Mouse (Mus musculus) hematopoietic stem cell, adult 5-6 weeks (primary cell): ENCODE measurements around the gene Zdhhc15. TPM values are rescaled to one million over a fixed set of nuclear protein-coding genes. Genes with fewer than 3 reads are reported as not detected.
"Not testable (repeated sequence)": the region's sequence is repeated elsewhere in the genome, so short reads cannot be mapped to it uniquely, and the experiment has no call there.

ENCODE experiments used
- ATAC-seq, 2 experiments: fragments of 125-278 bp in 1 of 2; replicated peaks in 1 of 2; 2 replicates each; pipeline ENCODE4 v1.8.0; 2016 to 2017; ENCODE audit warnings: inconsistent platforms in 2 of 2, mild to moderate bottlenecking in 2 of 2, moderate number of reproducible peaks in 2 of 2, low read depth in 1 of 2, moderate TSS enrichment in 1 of 2; ENCODE audit not compliant: low FRiP score in 2 of 2, poor library complexity in 2 of 2, severe bottlenecking in 2 of 2, insufficient read depth in 1 of 2, low TSS enrichment in 1 of 2
- total RNA-seq: library from RNA; stranded (forward); fragments of 172-1452, 232-1000 nt; gene quantifications from 2 replicates; pipeline ENCODE4 v1.2.3, GENCODE M21; 2017

Gene Zdhhc15
- 6.8 and 9.1 TPM in 2 replicates for total RNA-seq

DNA sequence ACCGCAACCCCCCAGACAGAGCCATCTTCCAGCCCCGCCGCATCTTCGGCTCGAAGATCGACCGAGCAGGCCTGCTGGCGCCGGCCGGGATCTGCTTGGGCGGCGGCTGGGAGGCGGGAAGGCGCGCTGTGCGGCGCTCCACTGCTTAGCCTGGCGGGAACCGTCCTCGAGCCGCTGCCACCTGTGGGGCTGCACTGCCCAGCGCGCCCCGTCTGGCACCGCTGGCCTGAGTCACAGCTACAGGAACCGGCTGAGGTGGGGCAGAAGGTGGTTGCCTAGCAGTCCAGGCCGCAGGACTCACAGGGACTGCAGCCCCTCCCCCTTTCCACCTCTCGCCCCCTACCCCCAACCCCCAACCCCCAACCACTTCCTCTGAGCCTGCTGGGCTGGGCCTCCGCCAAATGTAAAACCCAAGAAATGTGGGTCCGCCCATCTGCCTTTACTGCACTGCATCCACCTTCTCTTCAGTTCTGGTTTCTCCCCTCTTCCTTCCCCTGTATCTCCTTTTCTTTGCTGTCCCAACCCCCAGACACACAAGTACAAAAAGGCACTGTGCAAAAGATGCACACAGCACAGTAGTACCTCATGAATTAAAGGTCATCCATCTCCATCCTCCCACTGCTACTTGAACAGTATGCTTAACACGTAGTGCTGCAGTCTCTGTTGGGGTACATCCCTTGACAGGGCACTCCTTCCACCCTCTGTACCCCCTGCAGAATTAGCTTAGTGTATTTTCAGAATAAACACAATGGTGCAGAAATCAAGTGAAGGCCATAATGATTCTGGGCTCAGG lies at the start of gene Zdhhc15:
TSS of gene Zdhhc15 (minus strand) at position 308 of the 793 bp plus-strand sequence.
- peak; percentile 93 to 97 for ATAC-seq

DNA sequence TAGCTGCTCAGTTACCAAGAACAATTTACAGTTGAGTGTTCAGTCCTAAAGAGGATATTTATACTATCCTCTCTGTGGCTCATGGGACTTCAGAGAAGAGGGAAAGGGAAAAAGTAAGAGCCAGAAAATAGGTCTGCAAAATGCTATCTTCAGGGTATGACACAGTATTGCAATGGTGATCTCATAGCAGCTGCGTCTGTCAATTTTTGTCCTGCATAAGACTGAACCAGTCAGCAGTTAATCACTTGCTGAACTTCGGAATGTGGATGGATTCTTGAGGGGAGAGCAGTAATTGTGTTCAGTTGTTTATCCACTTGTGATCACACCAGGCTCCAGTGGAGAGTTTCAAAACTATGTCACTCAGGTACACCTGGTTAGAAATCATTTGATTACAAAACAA lies 37.1 kb upstream of the Zdhhc15 start:
- no peak for ATAC-seq

DNA sequence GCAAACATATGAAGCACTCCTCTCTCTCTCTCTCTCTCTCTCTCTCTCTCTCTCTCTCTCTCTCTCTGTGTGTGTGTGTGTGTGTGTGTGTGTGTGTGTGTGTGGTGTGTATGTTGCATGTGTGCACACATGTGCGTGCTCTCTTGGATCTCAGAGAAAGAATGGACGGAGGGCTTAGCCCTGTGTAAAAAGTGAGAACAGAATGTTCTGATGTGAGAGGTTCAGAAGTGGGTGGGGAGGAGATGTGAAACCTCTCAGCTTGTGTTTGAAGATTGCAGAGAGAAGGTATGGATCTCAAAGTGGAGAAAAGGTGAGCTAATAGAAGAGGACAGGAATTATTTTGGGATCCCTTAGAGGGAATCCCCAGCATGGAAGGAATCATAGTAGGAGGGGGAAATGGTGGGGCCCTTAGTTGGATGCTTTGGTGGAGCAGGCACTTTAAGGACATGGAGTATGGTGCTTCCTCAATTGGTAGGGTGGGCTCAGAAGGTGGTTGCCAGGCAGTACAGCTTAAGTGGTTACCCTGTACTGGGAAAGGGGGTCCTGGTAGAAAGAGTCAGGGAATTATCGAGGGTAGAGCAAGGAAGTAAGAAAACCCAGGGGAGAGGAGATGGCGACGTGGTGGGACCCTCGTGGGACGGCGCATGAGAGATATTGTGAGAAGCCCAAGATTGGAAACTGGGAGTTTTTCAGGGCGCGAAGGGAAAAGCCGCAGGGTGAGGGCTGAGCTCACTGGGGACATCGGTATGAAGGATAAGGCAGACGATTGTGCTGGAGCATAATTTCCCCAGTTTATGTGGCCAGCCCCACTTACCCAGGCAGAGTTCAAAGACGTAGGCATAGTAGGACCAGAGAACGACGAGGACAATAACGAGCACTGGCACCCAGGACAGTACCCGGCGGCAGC lies 761 bp downstream of the Zdhhc15 start:
- no peak for ATAC-seq

DNA sequence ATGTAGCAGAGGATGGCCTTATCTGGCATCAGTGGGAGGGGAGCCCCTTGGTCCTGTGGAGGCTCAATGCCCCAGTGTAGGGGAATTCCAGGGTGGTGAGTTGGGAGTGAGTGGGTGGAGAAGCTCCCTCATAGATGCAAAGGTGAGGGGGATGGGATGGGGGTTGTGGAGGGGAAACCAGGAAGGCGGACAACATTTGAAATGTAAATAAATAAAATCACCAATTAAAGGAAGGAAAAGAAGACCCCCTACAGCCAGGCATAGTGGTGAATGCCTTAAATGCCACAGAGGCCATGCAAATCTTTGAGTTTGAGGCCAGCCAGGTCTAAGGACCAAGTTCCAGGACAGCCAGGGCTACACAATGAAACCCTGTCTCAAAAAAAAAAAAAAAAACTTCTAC lies 13.9 kb downstream of the Zdhhc15 start:
- no peak for ATAC-seq

DNA sequence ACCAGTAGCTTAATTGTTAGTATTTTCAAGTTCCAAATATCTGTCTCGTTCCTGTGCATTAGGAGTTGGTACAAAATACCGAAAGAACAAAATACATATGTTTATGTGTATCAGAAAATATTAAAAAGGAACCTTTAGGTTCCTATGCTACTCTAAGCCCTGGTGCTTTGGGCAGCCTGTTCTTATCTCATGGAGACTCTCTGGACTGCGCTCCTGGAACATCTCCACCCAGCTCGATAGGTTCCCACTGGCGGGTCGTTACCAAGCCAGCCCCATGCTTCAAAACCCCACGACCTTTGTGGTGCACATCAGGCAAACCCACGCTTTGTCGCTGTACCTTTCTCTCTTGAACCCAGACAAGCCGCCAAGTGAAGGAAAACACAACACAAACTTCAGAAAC lies 58.3 kb downstream of the Zdhhc15 start:
- ATAC-seq: no peak

DNA sequence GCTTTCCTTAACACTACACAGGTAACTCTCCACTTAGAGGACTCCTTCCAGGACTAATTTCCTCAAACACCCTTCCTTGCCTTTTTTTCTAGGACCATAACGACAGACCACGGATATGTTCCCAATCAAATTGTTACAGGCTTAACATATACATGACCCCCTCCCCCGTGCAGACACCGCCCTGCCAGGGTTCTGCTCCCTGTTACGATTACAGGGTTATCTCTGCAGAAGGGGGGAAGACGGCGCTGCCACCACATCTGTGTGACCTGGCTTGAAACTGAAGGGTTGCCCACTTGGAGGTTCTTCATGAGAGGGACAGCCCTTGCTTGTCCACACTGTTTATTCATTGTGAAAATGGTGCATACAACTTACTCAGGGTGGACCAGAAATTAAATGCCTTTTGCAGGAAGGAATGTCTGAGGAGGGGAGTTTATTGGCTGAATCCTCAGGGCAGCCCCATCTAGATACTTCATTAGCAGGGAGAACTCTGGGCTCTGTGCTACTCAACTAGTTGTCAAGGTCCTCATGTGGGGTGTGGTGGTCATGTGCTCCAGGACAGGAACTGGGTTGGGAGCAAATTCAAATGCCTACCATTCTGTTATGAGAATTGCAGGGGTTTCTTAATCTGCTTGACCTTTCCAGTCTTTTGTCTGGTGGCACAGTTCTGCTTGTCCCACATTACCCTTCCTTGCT lies 67.0 kb downstream of the Zdhhc15 start:
- ATAC-seq: not testable (repeated sequence)

DNA sequence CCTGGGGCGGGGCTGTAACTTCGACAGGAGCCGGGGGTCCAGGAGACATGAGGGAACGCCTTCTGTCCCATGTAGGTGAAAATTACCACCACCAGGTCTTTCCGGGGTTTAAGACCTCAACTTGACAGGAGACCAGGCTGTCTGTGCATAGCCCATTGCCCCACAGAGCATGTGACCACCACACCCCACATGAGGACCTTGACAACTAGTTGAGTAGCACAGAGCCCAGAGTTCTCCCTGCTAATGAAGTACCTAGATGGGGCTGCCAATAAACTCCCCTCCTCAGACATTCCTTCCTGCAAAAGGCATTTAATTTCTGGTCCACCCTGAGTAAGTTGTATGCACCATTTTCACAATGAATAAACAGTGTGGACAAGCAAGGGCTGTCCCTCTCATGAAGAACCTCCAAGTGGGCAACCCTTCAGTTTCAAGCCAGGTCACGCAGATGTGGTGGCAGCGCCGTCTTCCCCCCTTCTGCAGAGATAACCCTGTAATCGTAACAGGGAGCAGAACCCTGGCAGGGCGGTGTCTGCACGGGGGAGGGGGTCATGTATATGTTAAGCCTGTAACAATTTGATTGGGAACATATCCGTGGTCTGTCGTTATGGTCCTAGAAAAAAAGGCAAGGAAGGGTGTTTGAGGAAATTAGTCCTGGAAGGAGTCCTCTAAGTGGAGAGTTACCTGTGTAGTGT lies 68.5 kb downstream of the Zdhhc15 start:
- not testable (repeated sequence) for ATAC-seq

DNA sequence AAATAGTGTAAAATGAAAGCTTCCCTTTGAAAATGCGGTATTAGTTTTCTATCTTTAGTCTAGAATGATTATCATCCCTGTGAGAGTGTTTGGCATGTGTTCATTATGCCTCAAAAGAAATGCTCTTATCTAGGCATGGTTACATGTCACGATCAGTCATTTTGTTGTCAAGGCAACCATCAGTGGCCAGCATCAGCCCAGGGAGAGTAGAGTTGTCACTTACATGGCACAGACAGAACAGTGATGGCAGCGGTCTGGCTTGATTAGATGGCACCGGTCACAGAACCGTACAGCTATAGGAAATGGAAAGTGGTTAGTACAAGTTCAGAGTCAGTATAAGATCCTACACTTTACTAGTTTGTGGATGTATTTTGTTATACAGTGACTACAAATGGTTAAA lies 96.9 kb downstream of the Zdhhc15 start:
- no peak for ATAC-seq

DNA sequence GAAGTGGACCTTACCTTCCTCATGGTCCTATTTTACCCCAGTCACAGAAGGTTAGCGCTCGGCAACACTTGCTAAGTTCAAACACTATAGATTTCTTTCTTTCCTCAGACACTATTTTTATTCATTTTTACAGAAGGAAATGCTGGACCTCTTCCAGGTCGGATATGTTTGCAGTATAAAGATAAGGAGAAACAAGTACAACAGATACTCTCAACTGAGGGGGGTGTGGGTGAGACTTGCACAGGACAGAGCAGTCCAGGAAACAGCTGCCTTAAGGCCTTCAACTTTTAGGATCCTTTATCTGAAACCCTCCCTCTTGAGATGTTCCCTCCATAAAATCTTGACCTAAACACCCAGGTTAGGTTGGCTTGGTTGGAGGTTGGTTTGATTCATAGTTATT lies 103.4 kb downstream of the Zdhhc15 start:
- peak; percentile 81 to 82 for ATAC-seq

DNA sequence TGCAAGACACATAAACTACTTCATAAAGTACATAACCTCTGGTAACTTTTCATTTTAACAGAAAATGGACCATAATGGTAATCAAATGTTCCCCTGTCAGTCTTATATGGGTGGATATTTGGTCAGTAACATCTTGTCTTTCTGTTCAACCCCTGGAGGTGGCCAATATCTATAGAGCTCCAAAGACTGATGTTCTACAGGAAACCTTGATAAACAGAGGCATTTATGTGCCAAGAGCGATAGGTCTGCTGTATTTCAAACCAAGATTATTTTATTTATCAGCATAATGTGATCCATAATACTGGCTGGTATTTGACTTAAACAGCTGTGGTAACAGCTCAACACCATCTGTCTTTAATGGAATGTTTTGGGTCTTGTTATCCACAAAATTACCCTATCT lies 125.6 kb downstream of the Zdhhc15 start:
- ATAC-seq: no peak

DNA sequence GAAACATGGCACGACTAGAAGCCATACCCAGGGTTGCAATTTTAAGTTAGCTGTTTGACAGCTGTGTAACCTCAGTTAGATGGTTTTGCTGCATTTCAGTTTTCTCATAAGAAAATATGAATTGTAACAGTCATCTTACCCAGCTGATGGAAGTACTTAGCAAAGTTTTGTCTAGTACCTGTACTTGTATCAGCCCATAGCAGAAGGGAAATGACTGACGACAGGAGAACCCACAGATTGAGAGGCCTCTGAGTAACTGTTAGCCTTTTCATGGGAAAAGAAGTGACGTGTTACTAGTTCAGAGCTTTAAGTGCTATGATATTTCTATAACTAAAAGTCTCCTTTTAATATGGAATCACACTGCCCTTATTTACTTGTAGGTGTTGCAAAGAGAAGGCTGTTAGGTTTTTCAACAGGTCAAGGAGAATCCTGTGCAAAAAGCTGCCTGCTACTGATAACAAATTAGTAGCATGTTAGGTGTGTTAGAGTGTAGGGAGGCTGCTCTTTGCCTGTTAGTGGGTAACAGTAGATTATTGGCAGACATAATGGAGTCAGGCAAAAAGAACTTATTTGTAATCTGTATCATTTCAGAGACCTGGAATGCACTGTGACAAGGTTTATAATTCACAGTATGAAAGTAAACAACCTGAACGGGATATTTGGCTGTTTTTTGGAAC lies 126.8 kb downstream of the Zdhhc15 start:
- no peak for ATAC-seq

DNA sequence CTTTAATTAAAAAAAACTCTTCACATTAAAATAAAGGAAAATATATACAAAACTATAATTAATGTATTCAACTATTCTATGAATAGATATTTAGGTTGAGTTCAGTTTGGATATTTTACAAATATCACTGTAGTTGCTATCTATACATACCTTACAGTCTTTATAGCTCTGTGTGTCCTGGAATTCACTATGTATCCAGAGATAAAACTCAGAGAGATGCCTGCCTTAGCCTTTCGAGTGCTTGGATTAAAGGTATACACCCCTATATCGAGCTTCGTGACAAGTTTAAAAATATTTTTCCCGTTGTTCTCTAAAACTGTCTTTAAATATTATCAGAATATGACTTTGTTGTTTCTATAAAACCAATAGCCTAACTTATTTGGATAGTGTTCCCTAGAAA lies 128.2 kb downstream of the Zdhhc15 start:
- no peak for ATAC-seq

DNA sequence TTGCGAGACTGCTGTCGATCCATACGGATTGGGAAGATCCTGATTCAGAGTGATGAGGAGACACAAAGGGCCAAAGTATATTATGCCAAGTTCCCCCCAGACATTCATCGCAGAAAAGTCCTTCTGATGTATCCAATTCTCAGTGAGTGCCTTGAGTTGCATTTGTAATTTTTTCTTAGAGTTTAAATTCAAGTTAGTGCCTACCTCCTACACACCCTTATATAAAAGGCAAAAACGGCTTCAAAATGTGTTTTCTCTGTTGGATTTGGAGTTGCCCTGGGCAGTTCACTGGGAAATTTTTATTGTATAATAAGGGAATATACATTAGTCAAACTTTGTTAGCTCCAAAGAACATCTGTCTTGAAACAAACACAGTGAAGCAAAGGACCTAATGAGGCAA lies 169.1 kb downstream of the Zdhhc15 start:
- no peak for ATAC-seq

DNA sequence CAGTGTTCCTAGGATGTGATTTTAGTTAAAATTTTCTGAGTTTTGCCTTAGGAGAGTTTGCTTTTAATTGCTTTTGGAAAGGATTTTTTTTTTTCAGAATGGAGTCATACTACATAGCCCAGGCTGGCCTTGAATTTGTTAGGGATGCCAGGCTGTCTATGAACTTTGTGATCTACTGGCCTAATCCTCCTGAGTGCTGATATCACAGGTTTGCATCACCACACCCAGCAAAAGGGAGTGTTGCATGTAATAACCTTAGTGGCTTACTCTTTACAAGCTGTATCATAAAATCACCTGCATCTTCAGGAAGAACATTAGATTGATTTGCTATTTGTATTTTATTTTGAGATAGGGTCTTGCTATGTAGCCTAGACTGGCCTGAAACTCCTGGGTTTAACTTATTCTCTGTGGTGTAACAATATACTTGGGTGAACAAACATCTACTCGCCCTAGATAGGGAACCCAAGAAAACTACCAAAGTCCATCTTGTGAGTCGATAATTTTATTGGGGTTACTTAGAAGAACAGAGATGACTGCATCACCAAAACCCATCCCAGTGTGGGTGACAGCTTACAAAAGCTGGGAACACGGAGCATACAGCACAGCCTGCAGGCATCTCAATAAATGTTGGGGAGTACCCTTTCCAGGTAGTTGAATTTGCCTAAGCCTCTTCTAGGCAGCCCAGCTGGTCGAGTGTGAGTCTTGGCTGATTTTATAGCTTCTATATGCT lies 181.1 kb downstream of the Zdhhc15 start:
- no peak for ATAC-seq

DNA sequence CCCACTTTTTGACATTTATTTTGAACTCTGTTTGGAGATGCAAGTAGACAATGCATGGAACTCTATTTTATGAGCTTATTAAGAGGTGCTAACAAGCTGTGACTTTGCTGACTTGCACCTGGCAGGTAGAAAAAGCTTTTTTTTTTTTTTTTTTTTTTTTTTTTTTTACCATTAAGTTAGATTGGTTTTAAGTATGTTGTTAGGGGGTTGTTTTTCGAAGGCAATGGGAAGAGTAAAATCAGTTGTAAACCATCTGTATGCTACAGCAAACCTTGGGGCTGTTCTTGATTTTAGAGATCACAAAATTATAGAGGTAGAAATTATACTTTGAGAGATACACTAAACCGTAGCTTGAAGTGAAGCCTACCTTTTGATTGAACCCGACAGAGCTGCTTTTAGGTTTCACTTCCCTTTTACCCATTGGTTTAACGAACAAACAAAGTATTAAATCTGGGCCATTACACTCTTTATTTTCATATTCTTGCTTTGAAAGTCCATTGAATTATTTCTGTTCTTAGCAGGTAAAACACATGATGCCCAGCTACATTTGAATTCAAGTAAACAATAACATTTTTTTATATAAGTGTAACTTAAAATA lies 181.9 kb downstream of the Zdhhc15 start:
- ATAC-seq: no peak

DNA sequence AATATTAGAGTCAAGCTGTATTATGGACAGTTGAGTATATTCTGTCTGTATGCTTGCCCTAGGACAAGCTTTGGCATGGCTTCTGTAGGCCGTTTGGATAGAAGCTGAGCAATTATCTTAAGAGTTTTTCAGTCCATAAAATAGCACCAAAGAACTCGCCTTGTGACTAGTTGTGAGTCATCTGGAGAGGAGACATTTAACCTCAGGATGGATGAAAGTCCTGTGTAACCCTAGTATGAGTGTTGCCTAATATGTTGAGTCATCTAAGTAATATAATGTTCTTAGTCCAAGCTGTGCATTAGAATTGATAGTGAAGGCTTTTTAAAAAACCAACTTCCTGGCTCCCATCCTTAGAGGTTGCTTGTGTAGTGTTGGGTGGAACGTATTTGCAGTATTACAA lies 182.8 kb downstream of the Zdhhc15 start:
- ATAC-seq: no peak; a peak in 1 of 4 replicates
